Mouse (Mus musculus): ENCODE measurements around the gene Catip. TPM values are rescaled to one million over a fixed set of nuclear protein-coding genes. Genes with fewer than 3 reads are reported as not detected.

Catip gene
- polyA plus RNA-seq, 2 experiments, result 0.73 to 4.2 TPM

DNA sequence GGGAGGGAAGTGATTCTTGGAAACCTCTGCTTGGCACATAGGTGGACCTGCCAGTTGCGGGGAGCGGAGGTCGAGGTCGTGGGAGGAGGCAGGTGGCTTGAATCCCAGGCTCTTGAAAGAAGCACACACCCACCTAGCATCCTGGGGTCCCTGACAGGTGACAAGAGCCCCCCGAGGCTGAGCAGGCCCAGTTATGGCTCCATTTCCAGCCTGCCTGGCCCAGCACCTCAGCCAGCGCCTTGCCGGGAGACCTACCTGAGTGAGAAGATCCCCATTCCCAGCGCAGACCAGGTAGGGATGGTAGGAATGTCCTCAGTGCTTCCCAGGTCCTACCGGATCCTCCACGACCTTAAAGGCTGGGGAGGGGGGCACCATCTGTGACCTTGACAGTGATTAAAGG is 13.7 kb downstream of the Catip start:
- no peak overlapping the region for H3K27ac ChIP-seq (replicated peaks; ENCODE audit: low read depth, low read length)
- no peak for TF ChIP-seq POLR2A (IDR thresholded peaks at IDR 0.05; ENCODE audit: borderline replicate concordance, extremely low read depth, insufficient read depth, insufficient read length)

DNA sequence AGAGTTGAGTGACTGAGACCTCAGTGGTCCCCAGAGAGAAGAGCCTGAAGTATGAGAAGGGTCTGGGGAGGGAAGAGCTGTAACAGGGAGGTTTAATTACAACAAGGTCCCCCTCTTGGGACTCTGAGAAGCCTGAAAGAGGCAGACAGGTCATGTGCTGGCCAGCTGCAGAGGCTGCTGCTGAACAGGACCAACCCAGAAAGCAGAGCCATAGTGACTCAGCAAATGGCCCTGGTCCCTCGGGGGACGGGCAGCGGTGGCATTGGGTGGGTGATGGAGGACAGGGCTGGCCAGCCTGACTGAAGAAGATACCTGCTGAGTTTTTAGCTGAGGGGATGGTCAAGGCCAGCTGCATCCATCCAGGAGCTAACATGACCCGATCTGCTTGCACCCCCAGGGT is 14.5 kb downstream of the Catip start:
- Histone ChIP-seq H3K9ac (ENCODE audit: low read depth, low read length, severe bottlenecking) (no peak overlapping the region), H3K4me1 (ENCODE audit: control insufficient read depth, insufficient read depth, low read length) (no peaks in the 10 kb centered on the region), H3K27me3 (ENCODE audit: control insufficient read depth, insufficient read depth, low read length) (no peaks in the 10 kb centered on the region), H3K36me3 (ENCODE audit: control insufficient read depth, insufficient read depth, low read length) (no peaks in the 10 kb centered on the region), H3K27ac (replicated peaks; ENCODE audit: low read depth, low read length) (no peak overlapping the region), H3K9me3 (ENCODE audit: control insufficient read depth, low read length) (no peaks in the 10 kb centered on the region), H3K4me3 (replicated peaks; ENCODE audit: low read length) (no peak overlapping the region), H3K4me2 (replicated peaks; ENCODE audit: low read depth, low read length, severe bottlenecking) (no peak overlapping the region)
- WGBS, result 82% methylated on average over 4 of the region's 4 CpGs
- no peak for TF ChIP-seq POLR2A (IDR thresholded peaks at IDR 0.05; ENCODE audit: borderline replicate concordance, extremely low read depth, insufficient read depth, insufficient read length)
- DNase-seq (ENCODE audit: low spot score), result no peak
- no peak for ATAC-seq (ENCODE audit: low FRiP score, low read depth)

More for the DNA sequence above, 13.7 kb downstream of the Catip start:
- Histone ChIP-seq H3K4me2 (replicated peaks; ENCODE audit: low read depth, low read length, severe bottlenecking) (no peak overlapping the region), H3K36me3 (ENCODE audit: control insufficient read depth, insufficient read depth, low read length) (no peaks in the 10 kb centered on the region), H3K4me1 (ENCODE audit: control insufficient read depth, insufficient read depth, low read length) (no peaks in the 10 kb centered on the region), H3K9ac (ENCODE audit: low read depth, low read length, severe bottlenecking) (no peak overlapping the region), H3K9me3 (ENCODE audit: control insufficient read depth, low read length) (no peaks in the 10 kb centered on the region), H3K27me3 (ENCODE audit: control insufficient read depth, insufficient read depth, low read length) (no peaks in the 10 kb centered on the region), H3K4me3 (replicated peaks; ENCODE audit: low read length) (no peak overlapping the region)
- DNase-seq (ENCODE audit: low spot score) (no peak), ATAC-seq (ENCODE audit: low FRiP score, low read depth) (no peak)
- 79% methylated on average over 10 of the region's 10 CpGs for WGBS

DNA sequence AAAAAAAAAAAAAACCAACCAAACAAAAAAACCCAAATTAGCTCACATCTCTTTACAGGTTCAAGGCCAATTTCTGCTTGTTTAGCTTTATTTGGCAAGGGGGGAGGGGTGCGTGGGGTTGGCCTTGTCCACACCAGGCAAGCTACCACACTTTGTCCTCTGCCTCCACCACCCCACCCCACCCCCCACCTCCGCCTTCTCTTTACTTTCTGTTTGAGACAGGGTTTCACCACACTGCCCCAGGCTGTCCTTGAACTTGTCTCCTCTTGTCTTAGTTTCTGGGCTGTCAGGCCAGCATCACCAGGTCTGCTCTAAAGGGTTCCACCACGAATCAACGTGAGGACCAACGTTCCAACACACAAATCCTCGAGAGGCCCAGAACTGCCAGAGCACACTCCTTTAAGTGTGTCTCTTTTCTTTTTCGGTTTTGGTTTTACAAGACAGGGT is 17.2 kb downstream of the Catip start:
- WGBS, result 66% methylated on average over 7 of the region's 7 CpGs
- H3K9me3 ChIP-seq (ENCODE audit: control insufficient read depth, low read length), result no peaks in the 10 kb centered on the region
- no peak for TF ChIP-seq POLR2A (IDR thresholded peaks at IDR 0.05; ENCODE audit: borderline replicate concordance, extremely low read depth, insufficient read depth, insufficient read length)

DNA sequence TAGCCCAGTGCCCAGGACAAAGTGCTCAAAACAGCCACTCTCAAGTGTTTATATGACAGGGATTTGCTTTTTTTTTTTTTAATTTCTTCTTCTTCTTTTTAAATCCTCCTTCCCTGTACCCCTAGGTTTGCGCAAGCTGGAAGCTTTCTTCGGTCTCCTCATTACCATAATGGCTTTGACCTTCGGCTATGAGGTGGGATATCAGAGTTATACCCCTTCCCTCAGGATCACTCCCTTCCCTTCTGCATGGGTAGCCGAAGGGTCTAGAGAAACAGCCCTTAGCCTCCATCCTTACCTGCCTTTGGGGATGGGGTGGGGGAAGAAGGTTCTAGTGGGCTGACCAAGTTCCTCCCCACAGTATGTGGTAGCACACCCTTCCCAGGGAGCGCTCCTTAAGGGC is 18.6 kb downstream of the Catip start:
- Histone ChIP-seq H3K27me3 (ENCODE audit: control insufficient read depth, insufficient read depth, low read length) (no peaks in the 10 kb centered on the region), H3K27ac (replicated peaks; ENCODE audit: low read depth, low read length) (no peak overlapping the region), H3K4me2 (replicated peaks; ENCODE audit: low read depth, low read length, severe bottlenecking) (no peak overlapping the region), H3K9ac (ENCODE audit: low read depth, low read length, severe bottlenecking) (no peak overlapping the region), H3K36me3 (ENCODE audit: control insufficient read depth, insufficient read depth, low read length) (no peaks in the 10 kb centered on the region), H3K4me1 (ENCODE audit: control insufficient read depth, insufficient read depth, low read length) (no peaks in the 10 kb centered on the region), H3K4me3 (replicated peaks; ENCODE audit: low read length) (no peak overlapping the region), H3K9me3 (ENCODE audit: control insufficient read depth, low read length) (no peaks in the 10 kb centered on the region)
- WGBS, result 84% methylated on average over 5 of the region's 5 CpGs
- TF ChIP-seq POLR2A (IDR thresholded peaks at IDR 0.05; ENCODE audit: borderline replicate concordance, extremely low read depth, insufficient read depth, insufficient read length), result no peak
- ATAC-seq (ENCODE audit: low FRiP score, low read depth), result no peak
- DNase-seq (ENCODE audit: low spot score), result no peak

More for the DNA sequence above, 17.2 kb downstream of the Catip start:
- Histone ChIP-seq H3K4me3 (replicated peaks; ENCODE audit: low read length) (no peak overlapping the region), H3K9ac (ENCODE audit: low read depth, low read length, severe bottlenecking) (no peak overlapping the region), H3K36me3 (ENCODE audit: control insufficient read depth, insufficient read depth, low read length) (no peaks in the 10 kb centered on the region), H3K27me3 (ENCODE audit: control insufficient read depth, insufficient read depth, low read length) (no peaks in the 10 kb centered on the region), H3K27ac (replicated peaks; ENCODE audit: low read depth, low read length) (no peak overlapping the region), H3K4me1 (ENCODE audit: control insufficient read depth, insufficient read depth, low read length) (no peaks in the 10 kb centered on the region), H3K4me2 (replicated peaks; ENCODE audit: low read depth, low read length, severe bottlenecking) (no peak overlapping the region)
- ATAC-seq (ENCODE audit: low FRiP score, low read depth) (no peak), DNase-seq (ENCODE audit: low spot score) (no peak)

DNA sequence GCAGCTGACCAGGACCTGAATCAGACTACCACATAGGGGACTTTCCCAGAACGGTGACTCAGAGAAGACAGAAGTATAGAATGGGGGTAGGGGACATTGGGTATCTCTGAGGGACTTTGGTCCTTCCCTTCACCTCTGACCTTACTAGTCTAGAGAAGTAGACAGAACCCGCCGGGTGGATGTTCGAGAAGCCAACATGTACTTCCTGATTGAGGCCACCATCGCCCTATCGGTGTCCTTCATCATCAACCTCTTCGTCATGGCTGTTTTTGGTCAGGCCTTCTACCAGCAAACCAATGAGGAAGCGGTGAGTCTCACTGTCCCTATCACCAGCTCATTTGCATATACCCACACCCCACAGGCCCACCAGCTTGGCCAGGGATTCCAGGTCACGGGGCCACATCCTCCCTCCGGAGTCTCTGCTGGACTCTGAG is 19.7 kb downstream of the Catip start:
- no peak for DNase-seq (ENCODE audit: low spot score)
- no peak overlapping the region for H3K4me3 ChIP-seq (replicated peaks; ENCODE audit: low read length)
- no peaks in the 10 kb centered on the region for H3K9me3 ChIP-seq (ENCODE audit: control insufficient read depth, low read length)
- H3K27me3 ChIP-seq (ENCODE audit: control insufficient read depth, insufficient read depth, low read length), result no peaks in the 10 kb centered on the region
- no peak overlapping the region for H3K4me2 ChIP-seq (replicated peaks; ENCODE audit: low read depth, low read length, severe bottlenecking)
- no peak for TF ChIP-seq POLR2A (IDR thresholded peaks at IDR 0.05; ENCODE audit: borderline replicate concordance, extremely low read depth, insufficient read depth, insufficient read length)
- ATAC-seq (ENCODE audit: low FRiP score, low read depth), result no peak
- 93% methylated on average over 10 of the region's 10 CpGs for WGBS
- H3K9ac ChIP-seq (ENCODE audit: low read depth, low read length, severe bottlenecking), result no peak overlapping the region
- H3K36me3 ChIP-seq (ENCODE audit: control insufficient read depth, insufficient read depth, low read length), result no peaks in the 10 kb centered on the region
- no peak overlapping the region for H3K27ac ChIP-seq (replicated peaks; ENCODE audit: low read depth, low read length)
- no peaks in the 10 kb centered on the region for H3K4me1 ChIP-seq (ENCODE audit: control insufficient read depth, insufficient read depth, low read length)

DNA sequence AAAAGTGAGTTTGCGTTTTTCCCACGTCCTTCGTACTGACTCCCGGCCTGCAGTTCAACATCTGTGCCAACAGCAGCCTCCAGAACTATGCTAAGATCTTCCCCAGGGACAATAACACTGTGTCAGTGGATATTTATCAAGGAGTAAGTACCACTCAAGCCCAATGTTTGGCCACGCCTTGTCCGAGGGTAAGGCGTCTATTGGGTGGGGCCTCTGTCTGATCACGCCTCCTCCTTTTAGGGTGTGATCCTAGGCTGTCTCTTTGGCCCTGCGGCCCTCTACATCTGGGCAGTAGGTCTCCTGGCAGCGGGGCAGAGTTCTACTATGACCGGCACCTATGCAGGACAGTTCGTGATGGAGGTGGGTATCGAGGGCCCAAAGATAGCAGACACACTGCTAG is 21.5 kb downstream of the Catip start:
- Histone ChIP-seq H3K27ac (replicated peaks; ENCODE audit: low read depth, low read length) (no peak overlapping the region), H3K4me1 (ENCODE audit: control insufficient read depth, insufficient read depth, low read length) (peaks cover 8% of the 10 kb centered on the region; the same call in 1 of the 2 replicates), H3K4me2 (replicated peaks; ENCODE audit: low read depth, low read length, severe bottlenecking) (no peak overlapping the region), H3K4me3 (replicated peaks; ENCODE audit: low read length) (no peak overlapping the region), H3K36me3 (ENCODE audit: control insufficient read depth, insufficient read depth, low read length) (no peaks in the 10 kb centered on the region), H3K9me3 (ENCODE audit: control insufficient read depth, low read length) (no peaks in the 10 kb centered on the region), H3K27me3 (ENCODE audit: control insufficient read depth, insufficient read depth, low read length) (no peaks in the 10 kb centered on the region), H3K9ac (ENCODE audit: low read depth, low read length, severe bottlenecking) (no peak overlapping the region)
- WGBS, result 84% methylated on average over 13 of the region's 13 CpGs
- TF ChIP-seq POLR2A (IDR thresholded peaks at IDR 0.05; ENCODE audit: borderline replicate concordance, extremely low read depth, insufficient read depth, insufficient read length), result no peak
- DNase-seq (ENCODE audit: low spot score) (no peak), ATAC-seq (ENCODE audit: low FRiP score, low read depth) (no peak)
